Mouse (Mus musculus) liver, adult 2 months (tissue): ENCODE measurements at regions not wholly inside any gene's neighbourhood (a gene's known extent, or its start where the extent isn't known, plus 50 kb on each side); places are given as distances from the start of the nearest gene placed in this dataset.

Experiments
- DNase-seq: peaks from one replicate; pipeline ENCODE4 v3.0.0-alpha.2; 2011; ENCODE audit warnings: low read depth, low spot score; ENCODE audit errors: extremely low read depth
- H3K27ac ChIP-seq: fragments of 200-500 bp; replicated peaks from 2 replicates; pipeline ENCODE4 v1.5.1; 2012; ENCODE audit warnings: low read depth, mild to moderate bottlenecking, control low read depth, inconsistent platforms, low read length; ENCODE audit not compliant: insufficient read depth
- H3K27me3 ChIP-seq: fragments of 200-500 bp; 2 replicates; pipeline ENCODE4 v1.6.1; 2012; ENCODE audit warnings: mild to moderate bottlenecking, moderate library complexity, low read length, inconsistent platforms; ENCODE audit not compliant: control insufficient read depth, insufficient read depth
- H3K36me3 ChIP-seq: fragments of 200-500 bp; 2 replicates; pipeline ENCODE4 v1.6.1; 2012; ENCODE audit warnings: low read length, inconsistent platforms; ENCODE audit not compliant: control insufficient read depth, insufficient read depth
- H3K4me1 ChIP-seq: fragments of 200-500 bp; 2 replicates; pipeline ENCODE4 v1.6.1; 2011; ENCODE audit warnings: low read length; ENCODE audit not compliant: control insufficient read depth, insufficient read depth
- H3K4me3 ChIP-seq: fragments of 200-500 bp; 2 replicates; pipeline ENCODE4 v1.5.1; 2011; ENCODE audit warnings: low read depth, mild to moderate bottlenecking, control low read depth, low read length, moderate library complexity; ENCODE audit not compliant: insufficient read depth
- H3K79me2 ChIP-seq: fragments of 200-500 bp; 2 replicates; pipeline ENCODE4 v1.6.1; 2012; ENCODE audit warnings: inconsistent platforms, mild to moderate bottlenecking, low read length, moderate library complexity; ENCODE audit not compliant: control insufficient read depth, insufficient read depth
- H3K9ac ChIP-seq: fragments of 200-500 bp; 2 replicates; pipeline ENCODE4 v1.6.1; 2012; ENCODE audit warnings: low read depth, mild to moderate bottlenecking, control low read depth, inconsistent platforms, low read length
- CTCF ChIP-seq: fragments of 200-500 bp; IDR thresholded peaks from 2 replicates; pipeline ENCODE4 v1.5.1; 2011; ENCODE audit warnings: low read depth, low read length, control low read depth
- POLR2A ChIP-seq: fragments of 200-500 bp; IDR thresholded peaks from 2 replicates; pipeline ENCODE4 v1.6.1; 2011; ENCODE audit warnings: low read length, control low read depth; ENCODE audit not compliant: insufficient read depth; ENCODE audit errors: extremely low read depth
- WGBS: fragments of 180-500 bp; shearing (Covaris S2); methylation state at CpG from one replicate; pipeline ENCODE4 v1.1.7; 2018; 5-methylcytosine and 5-hydroxymethylcytosine counted together

DNA sequence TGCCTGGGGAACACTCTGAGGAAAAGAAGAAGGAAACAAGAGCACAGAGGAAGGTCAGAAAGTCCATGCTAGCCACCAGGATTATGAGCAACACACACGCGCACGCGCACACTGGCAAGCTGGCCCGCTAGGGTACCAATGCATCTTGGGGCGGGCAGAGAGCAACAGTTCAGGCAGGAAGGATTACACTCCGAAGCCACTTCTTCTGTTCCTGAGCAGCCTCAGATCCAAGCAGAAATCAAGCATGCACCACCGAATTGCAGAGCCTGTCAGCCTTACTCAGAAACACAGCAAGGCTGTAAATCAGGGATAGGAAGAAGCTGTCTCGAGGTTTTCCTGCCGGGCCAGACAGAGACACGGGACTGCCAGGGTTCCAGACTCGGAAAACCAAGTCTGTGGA, 615.8 kb upstream of the Adam5 start:
- 0 out of 2 replicates have a peak, but pooled peaks cover 2% of the 10 kb centered on the region for H3K4me1 ChIP-seq
- no peaks in the 10 kb centered on the region for H3K36me3 ChIP-seq
- DNase-seq, result no peak
- H3K9ac ChIP-seq, result no peak overlapping the region
- no peak overlapping the region for H3K27ac ChIP-seq
- WGBS, result 56% methylated on average over 12 of the region's 12 CpGs
- H3K27me3 ChIP-seq, result no peaks in the 10 kb centered on the region
- no peaks in the 10 kb centered on the region for H3K79me2 ChIP-seq
- no peak overlapping the region; the same call in 1 of the 2 replicates for H3K4me3 ChIP-seq
- no peak for TF ChIP-seq CTCF
- TF ChIP-seq POLR2A, result no peak

DNA sequence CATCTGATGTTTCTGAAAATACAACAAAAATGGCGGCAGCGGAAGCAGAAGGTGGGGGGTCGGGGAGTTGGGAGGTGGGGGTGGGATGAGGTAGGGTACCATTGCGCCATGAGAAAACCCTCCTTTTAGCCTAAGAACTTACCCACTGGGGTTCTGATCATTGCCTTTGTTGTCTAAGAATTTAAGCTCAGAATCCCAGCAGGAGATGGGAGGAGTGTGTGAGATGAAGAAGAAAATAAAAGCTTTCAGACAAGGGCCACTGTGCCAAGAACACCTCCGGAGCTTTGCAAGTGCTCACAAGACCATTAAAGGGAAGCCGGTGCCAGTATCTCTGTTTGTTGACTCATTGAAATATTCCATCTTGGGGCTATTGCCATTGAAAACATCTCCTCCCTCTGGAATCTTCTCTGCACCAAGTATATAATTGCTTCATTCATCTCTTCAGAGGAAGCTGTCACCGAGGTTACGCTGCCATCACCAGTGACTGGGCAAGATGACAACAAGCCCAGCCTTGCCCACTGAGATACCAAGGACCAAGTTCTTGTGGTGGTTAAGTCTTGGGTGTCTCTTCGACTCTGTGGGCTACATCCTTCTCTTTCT, 614.0 kb upstream of the Adam5 start:
- no peak for DNase-seq
- Histone ChIP-seq H3K4me3 (no peak overlapping the region), H3K4me1 (0 out of 2 replicates have a peak, but pooled peaks cover 2% of the 10 kb centered on the region), H3K9ac (no peak overlapping the region), H3K27me3 (no peaks in the 10 kb centered on the region), H3K36me3 (no peaks in the 10 kb centered on the region), H3K79me2 (no peaks in the 10 kb centered on the region), H3K27ac (no peak overlapping the region)
- 91% methylated on average over 9 of the region's 9 CpGs for WGBS
- no peak for TF ChIP-seq POLR2A
- TF ChIP-seq CTCF, result no peak

DNA sequence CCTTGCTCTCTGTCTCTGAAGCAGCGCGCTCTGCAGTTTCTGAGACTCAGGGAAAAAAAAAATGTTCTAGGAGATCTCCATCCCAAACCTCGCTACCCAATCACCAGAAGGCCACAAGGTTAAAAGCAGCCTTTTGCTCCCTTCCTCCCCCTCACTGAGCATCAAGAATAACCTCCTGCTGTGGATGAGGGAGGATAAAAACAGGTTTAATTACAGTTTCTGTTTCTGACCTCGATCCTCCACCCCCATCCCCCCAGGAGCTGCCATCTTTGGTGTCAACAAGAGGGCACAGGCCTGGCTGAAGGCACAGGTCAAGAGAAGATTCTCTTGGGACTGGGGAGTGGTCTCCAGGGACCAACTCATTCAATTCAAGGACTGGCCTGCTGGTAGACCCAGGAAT, 613.0 kb upstream of the Adam5 start:
- H3K4me3 ChIP-seq, result no peak overlapping the region
- no peak overlapping the region for H3K9ac ChIP-seq
- 72% methylated on average over 4 of the region's 4 CpGs for WGBS
- H3K36me3 ChIP-seq, result no peaks in the 10 kb centered on the region
- H3K4me1 ChIP-seq, result 0 out of 2 replicates have a peak, but pooled peaks cover 2% of the 10 kb centered on the region
- no peaks in the 10 kb centered on the region for H3K79me2 ChIP-seq
- no peaks in the 10 kb centered on the region for H3K27me3 ChIP-seq
- TF ChIP-seq CTCF (no peak), POLR2A (no peak)
- no peak for DNase-seq
- H3K27ac ChIP-seq, result no peak overlapping the region

DNA sequence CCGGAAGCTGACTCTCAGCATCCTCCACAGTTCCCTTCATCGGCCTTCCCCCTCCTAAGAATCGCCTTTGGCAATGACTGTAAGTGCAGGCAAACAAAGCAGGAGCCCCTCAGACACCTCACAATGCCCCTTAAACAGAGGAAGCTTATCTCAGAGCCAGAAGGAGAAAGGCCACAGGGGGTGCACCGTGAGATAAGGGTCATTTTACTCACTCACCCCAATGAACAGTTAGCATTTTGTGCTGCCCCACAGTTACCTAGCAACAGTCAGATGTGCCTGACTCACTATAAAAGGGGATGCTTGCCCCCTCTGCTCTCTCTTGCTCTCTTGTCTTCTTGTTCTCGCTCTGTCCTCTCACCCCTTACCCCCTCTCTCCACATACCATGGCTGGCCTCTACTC, 606.4 kb upstream of the Adam5 start:
- DNase-seq, result no peak
- Histone ChIP-seq H3K27me3 (no peaks in the 10 kb centered on the region), H3K79me2 (no peaks in the 10 kb centered on the region), H3K9ac (no peak overlapping the region), H3K4me3 (no peak overlapping the region), H3K4me1 (no peaks in the 10 kb centered on the region), H3K27ac (no peak overlapping the region), H3K36me3 (no peaks in the 10 kb centered on the region)
- 53% methylated on average over 5 of the region's 5 CpGs for WGBS
- no peak for TF ChIP-seq POLR2A
- no peak for TF ChIP-seq CTCF

DNA sequence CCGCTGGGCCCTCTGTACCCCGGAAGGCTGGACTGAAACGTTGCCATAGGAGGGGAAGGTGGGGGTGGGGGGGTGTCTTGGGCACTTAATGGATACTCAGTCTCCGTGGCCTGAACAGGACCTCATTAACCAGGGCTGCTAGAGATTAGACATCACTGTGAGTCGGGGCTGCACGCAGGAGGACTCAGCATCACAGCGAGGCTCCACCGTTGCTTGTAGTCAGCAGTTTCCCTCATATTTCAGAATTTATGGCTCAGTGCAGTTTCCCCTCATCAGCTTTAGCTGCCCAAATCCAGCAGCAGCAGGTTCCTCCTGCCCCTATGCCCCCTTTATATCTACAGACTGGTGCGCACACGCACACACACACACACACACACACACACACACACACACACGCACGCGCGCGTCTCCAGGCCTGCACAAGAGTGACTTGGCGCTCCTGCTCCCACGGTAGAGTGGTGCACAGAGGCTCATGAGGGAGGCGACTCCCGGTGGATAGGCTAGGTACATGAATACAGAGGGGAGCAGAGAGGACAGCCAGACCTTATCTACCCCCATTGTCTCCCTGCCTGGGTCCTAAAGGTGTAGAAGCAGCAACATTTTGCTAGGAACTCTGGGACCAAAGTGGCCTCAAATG, 605.8 kb upstream of the Adam5 start:
- H3K27me3 ChIP-seq, result no peaks in the 10 kb centered on the region
- no peaks in the 10 kb centered on the region for H3K36me3 ChIP-seq
- no peak overlapping the region for H3K27ac ChIP-seq
- no peak for DNase-seq
- TF ChIP-seq CTCF (no peak), POLR2A (no peak)
- H3K4me1 ChIP-seq, result no peaks in the 10 kb centered on the region
- WGBS, result 80% methylated on average over 19 of the region's 19 CpGs
- no peaks in the 10 kb centered on the region for H3K79me2 ChIP-seq
- H3K4me3 ChIP-seq, result no peak overlapping the region
- H3K9ac ChIP-seq, result no peak overlapping the region

GRCm38 (mm10) chr8:25428761-25429160, 604.6 kb upstream of the Adam5 start:
- 91% methylated on average over 2 of the region's 2 CpGs for WGBS
- Histone ChIP-seq H3K4me1 (no peaks in the 10 kb centered on the region), H3K27ac (no peak overlapping the region), H3K79me2 (no peaks in the 10 kb centered on the region), H3K4me3 (no peak overlapping the region), H3K27me3 (no peaks in the 10 kb centered on the region), H3K36me3 (no peaks in the 10 kb centered on the region), H3K9ac (no peak overlapping the region)
- DNase-seq, result no peak
- TF ChIP-seq CTCF, result no peak
- no peak for TF ChIP-seq POLR2A
